Mouse (Mus musculus) hindbrain, embryonic 13.5 days (tissue): ENCODE data around the gene Gprasp1. TPM values are rescaled to one million over a fixed set of nuclear protein-coding genes. Genes with fewer than 3 reads are reported as not detected.
A peak's percentile ranks its signal among the peaks of the same experiment; 100 is the strongest.
"Not testable (repeated sequence)": the region's sequence is repeated elsewhere in the genome, so short reads cannot be mapped to it uniquely, and the experiment has no call there.

Experiments
- ATAC-seq: fragments of 200-750 bp; cut with Nextera tagmentation; 2 replicates; pipeline ENCODE4 v1.8.0; 2017; ENCODE audit warnings: moderate TSS enrichment; ENCODE audit not compliant: low FRiP score
- H3K27ac ChIP-seq: fragments of 300-500 bp; sonication (generic); 2 replicates; pipeline ENCODE4 v1.5.1; 2015; ENCODE audit warnings: inconsistent platforms, mild to moderate bottlenecking, moderate library complexity
- H3K27me3 ChIP-seq: fragments of 300-500 bp; sonication (generic); 2 replicates; pipeline ENCODE4 v1.6.1; 2015; ENCODE audit warnings: mild to moderate bottlenecking, inconsistent platforms
- H3K36me3 ChIP-seq: fragments of 300-500 bp; sonication (generic); 2 replicates; pipeline ENCODE4 v1.6.1; 2015; ENCODE audit warnings: mild to moderate bottlenecking, inconsistent platforms
- H3K4me1 ChIP-seq: fragments of 300-500 bp; sonication (generic); replicated peaks from 2 replicates; pipeline ENCODE4 v1.6.1; 2015; ENCODE audit warnings: inconsistent platforms
- H3K4me2 ChIP-seq: fragments of 300-500 bp; sonication (generic); 2 replicates; pipeline ENCODE4 v1.6.1; 2015; ENCODE audit warnings: inconsistent platforms, mild to moderate bottlenecking, moderate library complexity
- H3K4me3 ChIP-seq: fragments of 300-500 bp; sonication (generic); 2 replicates; pipeline ENCODE4 v1.5.1; 2015; ENCODE audit warnings: mild to moderate bottlenecking, inconsistent platforms
- H3K9ac ChIP-seq: fragments of 300-500 bp; sonication (generic); 2 replicates; pipeline ENCODE4 v1.6.1; 2015; ENCODE audit warnings: mild to moderate bottlenecking, inconsistent platforms
- H3K9me3 ChIP-seq: fragments of 300-500 bp; sonication (generic); 2 replicates; pipeline ENCODE4 v1.6.1; 2016; ENCODE audit warnings: inconsistent platforms
- WGBS: fragments of 180-500 bp; shearing (Covaris S2); methylation state at CpG from one replicate; pipeline ENCODE4 v1.1.7; 2015; 5-methylcytosine and 5-hydroxymethylcytosine counted together
- microRNA counts: library from miRNA; unstranded; fragments of <30 nt; microRNA quantifications from one replicate; lab custom pipeline; 2016
- microRNA-seq: library from miRNA; unstranded; fragments of <30 nt; microRNA quantifications from one replicate; pipeline ENCODE4, GENCODE M21; 2016
- polyA plus RNA-seq: library from polyadenylated mRNA; unstranded; fragments of >200 nt; fragmentation: Nextera tagmentation; extraction: Ambion mirVana; gene quantifications from 2 replicates; pipeline ENCODE4 v1.2.1, GENCODE M21; 2015

Gene Gprasp1
- polyA plus RNA-seq, 1 experiment from 2014 or later, result 159 TPM

DNA sequence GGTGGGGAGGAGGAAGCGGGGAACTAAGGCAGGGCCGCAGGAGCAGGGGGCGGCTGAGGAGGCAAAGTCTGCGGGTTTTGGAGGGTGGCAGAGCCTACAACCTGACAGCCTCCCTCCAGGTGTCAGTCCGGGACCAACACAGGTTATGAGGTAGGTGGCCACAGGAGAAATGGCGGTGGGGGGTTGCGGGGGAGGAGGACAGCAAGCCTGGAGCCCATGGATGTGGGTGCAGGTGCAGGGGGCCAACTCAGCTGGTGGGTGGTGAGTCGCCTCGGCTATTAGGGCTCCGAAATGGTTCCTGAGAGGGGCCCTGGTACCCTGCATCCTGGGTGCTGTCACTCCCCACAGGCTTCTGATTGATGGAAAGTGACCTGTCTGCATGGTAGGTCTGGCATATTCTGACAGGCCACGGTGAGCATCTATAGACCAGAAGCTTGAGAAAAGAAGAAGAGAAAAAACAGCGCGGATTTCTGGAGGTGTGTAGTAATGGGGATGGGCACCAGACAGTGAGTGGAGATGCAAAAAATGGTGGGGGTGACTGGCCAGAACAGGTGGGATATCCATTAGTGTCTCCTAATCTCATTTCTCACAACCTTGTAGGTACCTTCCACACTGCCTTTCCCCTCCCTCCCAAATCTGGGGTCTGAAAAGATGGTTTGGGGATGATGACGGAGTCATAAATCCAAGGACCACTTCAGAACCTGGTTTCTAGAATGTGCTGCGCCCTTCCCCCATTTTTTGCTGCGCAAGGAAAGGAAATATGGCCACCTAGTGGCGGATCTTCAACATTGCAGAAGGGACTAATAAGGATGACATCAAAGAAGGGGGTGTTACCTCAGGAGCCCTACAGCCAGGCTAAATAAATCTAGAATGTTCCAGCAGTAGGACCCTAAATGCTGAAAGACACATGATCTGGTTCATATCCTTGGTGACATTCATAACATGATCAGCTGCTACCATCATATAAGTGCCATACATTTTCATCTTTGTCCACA lies 97.2 kb downstream of the Gprasp1 start:
- 25% methylated on average over 16 of the region's 17 CpGs for WGBS
- H3K36me3 ChIP-seq, result peaks cover 17% of the 10 kb centered on the region
- peak overlapping the region; percentile 78 for H3K27ac ChIP-seq
- H3K9ac ChIP-seq, result peak overlapping the region; percentile 85
- not testable (repeated sequence) for H3K27me3 ChIP-seq, H3K9me3 ChIP-seq, H3K4me1 ChIP-seq
- peak overlapping the region; percentile 58 for H3K4me3 ChIP-seq
- peak; percentile 58 for ATAC-seq
- H3K4me2 ChIP-seq, result peak overlapping the region; percentile 58

MicroRNA genes within 50 kb of the gene (microRNA counts, 519-probe panel; counts per million panel counts)
- microRNA mmu-miR-1970 (lab: Ali Mortazavi, UCI), result 51.3 counts per million

Small RNA genes within 50 kb of the gene (microRNA-seq; reads per million reads assigned to microRNA genes)
- gene Mir1970 (not detected), gene Mir7646 (not detected)

Other genes with a start within 250 kb of the Gprasp1 start
- gene AV320801, start 248.1 kb upstream of the Gprasp1 start, polyA plus RNA-seq, result not detected in 2 replicates
- gene Nxf7, start 144.0 kb upstream of the Gprasp1 start, polyA plus RNA-seq, result not detected in 2 replicates
- gene Prame, start 115.0 kb upstream of the Gprasp1 start, polyA plus RNA-seq, result not detected in 2 replicates
- gene Tcp11x2, start 48.9 kb upstream of the Gprasp1 start, polyA plus RNA-seq, result not detected in 2 replicates
- not detected in 2 replicates for gene Tmsb15a, start 17.5 kb upstream of the Gprasp1 start, polyA plus RNA-seq
- gene Armcx5, start within 50 bp of the Gprasp1 start, polyA plus RNA-seq, result 11.5 and 13.1 TPM in 2 replicates
- gene Bhlhb9, start 54.9 kb downstream of the Gprasp1 start, polyA plus RNA-seq, result 107 and 112 TPM in 2 replicates
- gene Gprasp2, start 96.3 kb downstream of the Gprasp1 start, polyA plus RNA-seq, result 145 and 151 TPM in 2 replicates